Mouse (Mus musculus): ENCODE measurements at regions not wholly inside any gene's neighbourhood (a gene's known extent, or its start where the extent isn't known, plus 50 kb on each side); places are given as distances from the start of the nearest gene placed in this dataset.

GRCm38 (mm10) chr13:69294483-69294882 lies 239.1 kb upstream of the Nsun2 start:
- in situ Hi-C loops (cut with MboI; ENCODE audit: low pct_unique_long_range_greater_than_20kb), result no loop called here
- no peaks in the 10 kb centered on the region for H3K27me3 ChIP-seq
- TF ChIP-seq CTCF (IDR thresholded peaks at IDR 0.05), result no peak
- DNase-seq (ENCODE audit: low read depth, low spot score), result no peak
- ChIA-PET CTCF (no interaction called here), POLR2A (no interaction called here)
- no peak for ATAC-seq

- no peak for TF ChIP-seq CTCF (IDR thresholded peaks at IDR 0.05)
- in situ Hi-C loops (cut with MboI; ENCODE audit: low pct_unique_long_range_greater_than_20kb), result no loop called here
- no peak for ATAC-seq
These were observed 230.2 kb upstream of the Nsun2 start for GRCm38 (mm10) chr13:69303316-69303715.

GRCm38 (mm10) chr13:69330412-69331000 lies 203.0 kb upstream of the Nsun2 start:
- in situ Hi-C loops (cut with MboI; ENCODE audit: low pct_unique_long_range_greater_than_20kb), result no loop called here
- no peak for TF ChIP-seq CTCF (IDR thresholded peaks at IDR 0.05)
- POLR2A ChIA-PET, result no interaction called here
- H3K27me3 ChIP-seq, result peaks cover 7% of the 10 kb centered on the region
- ATAC-seq (no peak), DNase-seq (ENCODE audit: low read depth, low spot score) (no peak)
- CTCF ChIA-PET, result no interaction called here

More at GRCm38 (mm10) chr13:69303316-69303715, 230.2 kb upstream of the Nsun2 start:
- H3K27me3 ChIP-seq, result peaks cover 3% of the 10 kb centered on the region
- DNase-seq (ENCODE audit: low read depth, low spot score), result no peak
- CTCF ChIA-PET, result no interaction called here
- POLR2A ChIA-PET, result no interaction called here

- ChIA-PET POLR2A (no interaction called here), CTCF (interaction anchor here (1.3 kb wide), 1 partner anchor 71 kb away, joined by 3 read pairs; no protein-coding TSS in a partner anchor)
- TF ChIP-seq CTCF (IDR thresholded peaks at IDR 0.05), result no peak
- DNase-seq (ENCODE audit: low read depth, low spot score) (no peak), ATAC-seq (no peak)
- in situ Hi-C loops (cut with MboI; ENCODE audit: low pct_unique_long_range_greater_than_20kb), result no loop called here
- H3K27me3 ChIP-seq, result peaks cover 7% of the 10 kb centered on the region
These were observed 201.8 kb upstream of the Nsun2 start for GRCm38 (mm10) chr13:69331537-69332435.

GRCm38 (mm10) chr13:69343806-69344205 lies 189.7 kb upstream of the Nsun2 start:
- in situ Hi-C loops (cut with MboI; ENCODE audit: low pct_unique_long_range_greater_than_20kb), result no loop called here
- TF ChIP-seq CTCF (IDR thresholded peaks at IDR 0.05), result no peak
- ChIA-PET CTCF (no interaction called here), POLR2A (no interaction called here)
- no peak for DNase-seq (ENCODE audit: low read depth, low spot score)
- no peak for ATAC-seq
- peaks cover 4% of the 10 kb centered on the region for H3K27me3 ChIP-seq

- no peak for TF ChIP-seq CTCF (IDR thresholded peaks at IDR 0.05)
- peaks cover 2% of the 10 kb centered on the region for H3K27me3 ChIP-seq
- ATAC-seq (no peak), DNase-seq (ENCODE audit: low read depth, low spot score) (no peak)
- ChIA-PET CTCF (no interaction called here), POLR2A (no interaction called here)
- in situ Hi-C loops (cut with MboI; ENCODE audit: low pct_unique_long_range_greater_than_20kb), result no loop called here
These were observed 176.1 kb upstream of the Nsun2 start for GRCm38 (mm10) chr13:69357435-69357834.

GRCm38 (mm10) chr13:69365880-69366490 lies 167.6 kb upstream of the Nsun2 start:
- no peaks in the 10 kb centered on the region for H3K27me3 ChIP-seq
- DNase-seq (ENCODE audit: low read depth, low spot score), result no peak
- CTCF ChIA-PET, result no interaction called here
- in situ Hi-C loops (cut with MboI; ENCODE audit: low pct_unique_long_range_greater_than_20kb), result no loop called here
- POLR2A ChIA-PET, result no interaction called here
- no peak for TF ChIP-seq CTCF (IDR thresholded peaks at IDR 0.05)
- ATAC-seq, result no peak

GRCm38 (mm10) chr13:69373101-69373815 lies 160.3 kb upstream of the Nsun2 start:
- TF ChIP-seq CTCF (IDR thresholded peaks at IDR 0.05), result no peak
- in situ Hi-C loops (cut with MboI; ENCODE audit: low pct_unique_long_range_greater_than_20kb), result no loop called here
- DNase-seq (ENCODE audit: low read depth, low spot score) (no peak), ATAC-seq (no peak)
- POLR2A ChIA-PET, result no interaction called here
- peaks cover 4% of the 10 kb centered on the region for H3K27me3 ChIP-seq
- CTCF ChIA-PET, result no interaction called here

GRCm38 (mm10) chr13:69373816-69374142 lies 159.8 kb upstream of the Nsun2 start:
- ATAC-seq, result no peak
- POLR2A ChIA-PET, result no interaction called here
- CTCF ChIA-PET, result no interaction called here
- TF ChIP-seq CTCF (IDR thresholded peaks at IDR 0.05), result no peak
- H3K27me3 ChIP-seq, result peaks cover 4% of the 10 kb centered on the region
- no peak for DNase-seq (ENCODE audit: low read depth, low spot score)
- in situ Hi-C loops (cut with MboI; ENCODE audit: low pct_unique_long_range_greater_than_20kb), result no loop called here

GRCm38 (mm10) chr13:69380403-69380802 lies 153.1 kb upstream of the Nsun2 start:
- ATAC-seq (no peak), DNase-seq (ENCODE audit: low read depth, low spot score) (no peak)
- ChIA-PET POLR2A (no interaction called here), CTCF (no interaction called here)
- in situ Hi-C loops (cut with MboI; ENCODE audit: low pct_unique_long_range_greater_than_20kb), result loop anchor here (10.0 kb wide), 1 partner anchor 84 kb away; no protein-coding TSS in a partner anchor
- H3K27me3 ChIP-seq, result peaks cover 4% of the 10 kb centered on the region
- TF ChIP-seq CTCF (IDR thresholded peaks at IDR 0.05), result no peak

GRCm38 (mm10) chr13:69384767-69385166 lies 148.8 kb upstream of the Nsun2 start:
- ChIA-PET CTCF (no interaction called here), POLR2A (no interaction called here)
- H3K27me3 ChIP-seq, result no peaks in the 10 kb centered on the region
- in situ Hi-C loops (cut with MboI; ENCODE audit: low pct_unique_long_range_greater_than_20kb), result loop anchor here (10.0 kb wide), 1 partner anchor 80 kb away; no protein-coding TSS in a partner anchor
- TF ChIP-seq CTCF (IDR thresholded peaks at IDR 0.05), result peak; percentile 41
- DNase-seq (ENCODE audit: low read depth, low spot score), result no peak
- no peak for ATAC-seq

Data from Patski (cell line).